Mouse (Mus musculus): ENCODE results near the gene Trim46.

- peak; percentile 91 for TF ChIP-seq CTCF (IDR thresholded peaks at IDR 0.05; ENCODE audit: low read depth, low read length)
- TF ChIP-seq POLR2A (IDR thresholded peaks at IDR 0.05; ENCODE audit: extremely low read depth, insufficient read depth, low read length): no peak
Measured at GRCm38 (mm10) chr3:89215853-89216252, 30.3 kb downstream of the Trim46 start.

Measured in liver, adult 2 months (tissue).